Mouse (Mus musculus) yolk sac, embryonic 10.5 days (tissue): ENCODE results near the gene Gm28269.

ENCODE experiments used
- DNase-seq: peaks from one replicate; pipeline ENCODE4 v3.0.0-alpha.2; 2017; ENCODE audit warnings: low spot score

Gm28269 gene

DNA sequence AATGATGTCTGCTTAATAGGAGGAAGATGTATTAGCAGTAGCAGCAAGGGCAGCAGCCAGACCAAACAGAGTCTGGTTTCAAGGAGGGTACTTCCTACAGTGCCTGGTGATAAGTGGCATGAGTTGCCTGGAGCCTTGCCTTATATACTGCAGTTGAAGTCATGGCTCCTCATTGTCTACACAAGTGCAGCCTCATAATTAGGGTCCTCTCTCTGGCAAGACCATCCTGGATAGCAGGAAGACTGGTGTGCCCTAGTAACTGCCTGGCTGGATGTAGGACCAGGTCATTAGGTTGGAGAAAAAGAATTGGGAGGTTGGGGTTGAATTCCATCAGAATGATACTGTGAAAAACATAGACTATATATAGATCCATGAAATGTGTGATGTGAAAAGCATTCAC lies at the start of gene Gm28269:
Gene Gm28269 (minus strand): TSS at position 101 of the 400 bp plus-strand sequence.
- DNase-seq: no peak

DNA sequence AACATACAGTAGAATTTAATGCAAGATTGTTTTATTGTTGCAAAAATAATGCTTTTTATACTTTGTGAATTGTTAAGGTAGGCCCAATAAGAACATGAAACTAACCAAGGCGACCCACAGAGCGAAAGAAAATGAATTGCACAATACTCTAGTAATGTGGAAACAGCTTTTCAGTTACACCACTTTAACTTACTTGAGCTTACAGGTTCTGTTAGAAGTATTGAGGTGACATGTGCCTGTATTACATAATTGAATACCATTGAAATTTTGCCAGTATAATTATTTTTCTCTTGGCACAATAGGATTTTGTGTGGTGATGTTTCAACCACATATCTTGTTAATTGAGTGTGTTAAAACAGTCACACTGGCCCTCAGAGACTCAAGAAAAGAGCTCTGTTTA lies 28.0 kb downstream of the Gm28269 start:
- no peak for DNase-seq

DNA sequence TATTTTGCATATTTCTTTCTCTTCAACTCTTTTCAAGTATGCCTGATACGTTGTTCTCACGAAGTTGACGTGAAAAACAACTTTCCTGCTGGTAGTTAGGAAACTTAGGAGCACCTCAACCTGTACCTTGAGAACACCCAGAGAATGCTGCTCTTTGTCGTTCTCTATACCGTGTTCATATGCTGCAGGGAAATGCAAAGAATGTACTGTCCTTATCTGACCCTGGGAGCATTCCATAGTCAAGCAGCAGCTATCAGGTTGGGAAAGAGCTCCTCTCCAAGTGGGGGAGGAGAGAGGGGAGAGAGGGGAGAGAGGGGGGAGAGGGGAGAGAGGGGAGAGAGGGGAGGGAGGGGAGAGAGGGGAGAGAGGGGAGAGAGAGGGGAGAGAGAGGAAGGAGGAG lies 29.6 kb downstream of the Gm28269 start:
- no peak for DNase-seq

DNA sequence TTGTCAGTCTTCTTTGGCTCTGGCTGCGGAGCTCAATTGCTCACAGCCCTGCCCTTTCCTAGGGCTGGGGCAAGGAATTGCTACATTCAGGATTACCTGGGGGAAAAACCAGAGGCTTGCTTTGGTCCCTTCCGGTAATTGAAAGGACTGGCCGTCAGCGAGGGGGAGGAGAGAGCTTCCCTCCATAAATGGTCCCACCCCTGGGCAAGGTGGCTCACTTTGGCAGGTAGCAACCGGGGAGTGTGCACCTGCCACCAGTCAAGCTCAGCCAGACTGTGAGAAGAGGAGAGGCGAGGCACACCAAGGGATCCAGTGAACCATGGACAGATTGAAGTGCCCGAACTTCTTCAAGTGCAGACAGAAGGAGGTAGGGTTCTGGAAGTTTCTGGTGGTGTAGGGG lies 30.1 kb downstream of the Gm28269 start, which contains the start of gene Slc6a14:
Gene Slc6a14 (plus strand): TSS at position 68 of the 400 bp plus-strand sequence.
- no peak for DNase-seq

DNA sequence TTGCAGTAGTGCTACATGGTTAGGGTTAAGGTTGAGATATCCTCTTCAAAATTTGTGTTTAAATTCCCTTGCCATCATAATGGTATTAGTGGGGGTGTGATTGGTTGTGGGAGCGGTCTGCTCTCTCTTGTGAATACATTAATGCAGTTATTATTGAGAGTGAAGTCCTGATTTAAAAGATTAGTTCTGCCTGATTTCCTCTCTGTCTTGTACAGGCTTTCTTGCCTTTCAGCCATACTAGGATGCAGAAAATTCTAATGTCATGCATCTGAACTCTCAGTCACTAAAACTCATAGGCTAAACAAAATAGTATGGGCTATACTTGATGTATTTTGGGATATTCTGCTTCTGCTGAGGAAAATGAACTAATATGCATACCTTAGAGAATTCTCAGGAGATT lies 40.4 kb downstream of the Gm28269 start:
- DNase-seq: no peak

DNA sequence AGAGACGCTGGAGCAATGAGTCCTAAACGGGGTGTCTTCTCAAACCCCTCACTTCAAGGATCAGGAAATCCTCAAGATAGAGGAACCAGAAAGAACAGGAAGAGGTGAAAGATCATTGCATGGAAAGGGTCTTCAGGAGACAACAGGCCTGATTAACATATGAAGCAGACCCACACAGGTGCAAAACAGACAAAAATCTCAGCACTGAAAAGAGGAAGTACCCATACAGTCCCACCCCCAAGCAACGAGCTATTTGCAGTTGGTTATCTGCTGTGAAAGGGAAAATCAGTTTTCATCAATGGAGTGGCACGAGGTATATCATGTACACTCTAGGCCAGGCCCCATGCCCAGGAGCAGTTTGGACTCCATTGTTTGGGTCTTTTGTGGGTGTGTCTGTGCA lies 43.3 kb downstream of the Gm28269 start:
- DNase-seq: no peak

DNA sequence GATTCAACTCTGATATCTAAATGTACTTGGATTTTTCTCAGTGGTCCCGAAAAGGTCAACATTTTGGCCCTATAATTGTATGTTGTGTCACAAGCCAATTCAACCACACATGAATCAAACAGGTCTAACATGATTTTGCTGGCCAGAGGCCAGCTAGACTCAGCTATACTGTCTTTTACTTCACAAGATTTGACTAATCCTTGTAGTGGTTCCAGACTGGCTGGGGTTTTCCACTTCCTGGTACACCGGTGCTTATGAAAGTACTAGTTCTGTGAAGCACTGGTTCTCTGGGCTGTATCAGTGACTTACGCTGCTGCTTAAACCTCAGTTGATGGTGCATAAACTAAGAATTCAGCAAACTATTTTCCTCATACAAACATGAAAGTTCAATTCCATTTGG lies 49.2 kb downstream of the Gm28269 start:
- DNase-seq: no peak

DNA sequence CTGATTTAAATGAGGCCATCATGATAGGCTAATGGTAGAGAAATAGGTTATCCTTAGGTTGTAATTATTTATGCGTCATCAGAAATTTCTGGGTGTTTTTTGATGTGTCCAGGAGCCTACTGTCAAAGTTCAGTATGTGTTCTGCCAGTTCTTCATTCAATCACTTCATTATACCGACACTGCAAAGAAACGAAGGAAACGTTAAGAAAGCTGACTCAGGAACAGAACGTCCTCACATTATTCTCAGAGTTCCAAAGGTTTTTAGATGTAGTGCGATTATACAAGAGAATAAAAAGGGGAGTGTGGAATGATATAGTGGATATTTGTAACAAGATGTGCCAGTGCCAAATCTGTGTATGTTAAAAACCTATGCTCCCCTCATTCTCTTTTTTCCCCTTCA lies 49.7 kb downstream of the Gm28269 start:
- no peak for DNase-seq
